Mouse (Mus musculus) stomach, postnatal 0 days (tissue): ENCODE data around the gene Fbxo21.
A peak's percentile ranks its signal among the peaks of the same experiment; 100 is the strongest.

Experiments
- CTCF ChIP-seq: IDR thresholded peaks from 2 replicates; pipeline ENCODE4 v1.5.1; 2016; ENCODE audit warnings: antibody characterized with exemption, low read depth, mild to moderate bottlenecking, moderate library complexity
- EP300 ChIP-seq: optimal IDR thresholded peaks from 2 replicates; pipeline ENCODE3; 2016; ENCODE audit warnings: antibody characterized with exemption

DNA sequence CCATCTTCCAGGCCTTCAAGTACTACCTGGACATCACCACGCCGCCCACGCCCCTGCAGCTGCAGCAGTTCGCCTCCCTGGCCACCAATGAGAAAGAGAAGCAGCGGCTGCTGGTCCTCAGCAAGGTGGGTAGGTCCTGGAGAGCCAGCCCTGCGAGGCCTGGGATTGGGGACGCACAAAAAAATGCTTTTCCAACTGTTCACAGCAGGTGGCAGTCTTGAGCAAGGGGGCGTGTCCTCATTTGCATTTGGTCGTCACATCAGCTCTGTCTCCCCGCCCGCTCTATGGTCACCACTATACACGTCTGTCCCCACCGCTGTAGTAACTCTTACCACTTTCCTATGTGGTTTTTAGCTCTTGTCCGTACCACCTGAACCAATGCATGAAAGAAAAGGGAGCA lies 38.3 kb upstream of the Fbxo21 start:
- TF ChIP-seq CTCF (peak; percentile 89), EP300 (no peak)
